ENCODE assay signal across 11 mouse cellular contexts in genomic region chr6:38912845-38913244, GRCm38 (mm10). TPM values are rescaled to one million over a fixed set of nuclear protein-coding genes. Genes with fewer than 3 reads are reported as not detected.
DNase-seq lines count a peak whose midpoint lies in the region; ATAC-seq and TF ChIP-seq lines count a peak whose summit lies in the region.
"Had no signal": no experiment of that assay in that cellular context is flagged by ENCODE, and none has a peak within 500 bp of the region (broad histone marks: within the 10 kb centered on the region; RNA-seq: fewer than 3 reads in every experiment).

No protein-coding gene starts in this region.

- H3K9me3 ChIP-seq in heart, embryonic 10.5 days: no peaks in the 10 kb centered on the region
- H3K9me3 ChIP-seq in heart, embryonic 12.5 days (replicated peaks): no peaks in the 10 kb centered on the region
- H3K9me3 ChIP-seq in lung, postnatal 0 days (ENCODE audit: low read length): no peaks in the 10 kb centered on the region
- H3K9me3 ChIP-seq in liver, embryonic 16.5 days (replicated peaks; ENCODE audit: control insufficient read depth, low read length): no peaks in the 10 kb centered on the region
- H3K9me3 ChIP-seq: stomach, embryonic 15.5 days had no signal

- H3K27me3 ChIP-seq in heart, embryonic 10.5 days (ENCODE audit: insufficient read depth, poor library complexity, severe bottlenecking): 0 out of 2 replicates have a peak, but pooled peaks cover 4% of the 10 kb centered on the region
- H3K27me3 ChIP-seq in heart, embryonic 12.5 days (replicated peaks): no peaks in the 10 kb centered on the region
- no peaks in the 10 kb centered on the region for H3K27me3 ChIP-seq in lung, postnatal 0 days (replicated peaks; ENCODE audit: insufficient read depth, low read length)
- H3K27me3 ChIP-seq in liver, embryonic 16.5 days (ENCODE audit: control insufficient read depth, insufficient read depth, low read depth, low read length): no peaks in the 10 kb centered on the region
- H3K27me3 ChIP-seq: stomach, embryonic 15.5 days had no signal

- no peak overlapping the region for H3K9ac ChIP-seq in heart, embryonic 12.5 days
- H3K9ac ChIP-seq in lung, postnatal 0 days (replicated peaks; ENCODE audit: low read depth): no peak overlapping the region
- H3K9ac ChIP-seq in liver, embryonic 16.5 days (ENCODE audit: low read depth, low read length): peak overlapping the region; percentile 68
- H3K9ac ChIP-seq: stomach, embryonic 15.5 days had no signal

- peak overlapping the region; percentile 77 for H3K27ac ChIP-seq in heart, embryonic 10.5 days
- H3K27ac ChIP-seq in heart, embryonic 12.5 days (ENCODE audit: poor library complexity, severe bottlenecking): no peak overlapping the region
- no peak overlapping the region for H3K27ac ChIP-seq in lung, postnatal 0 days (ENCODE audit: low read length)
- peak overlapping the region; percentile 88 for H3K27ac ChIP-seq in liver, embryonic 16.5 days (ENCODE audit: low read length)
- H3K27ac ChIP-seq: heart, adult 2 months; stomach, embryonic 15.5 days had no signal

- H3K4me2 ChIP-seq in heart, embryonic 12.5 days: no peak overlapping the region
- H3K4me2 ChIP-seq in lung, postnatal 0 days (replicated peaks; ENCODE audit: low read depth, low read length): no peak overlapping the region
- no peak overlapping the region for H3K4me2 ChIP-seq in liver, embryonic 16.5 days (ENCODE audit: low read depth, low read length)
- H3K4me2 ChIP-seq: stomach, embryonic 15.5 days had no signal

- no peaks in the 10 kb centered on the region for H3K36me3 ChIP-seq in heart, embryonic 10.5 days
- no peaks in the 10 kb centered on the region for H3K36me3 ChIP-seq in heart, embryonic 12.5 days
- no peaks in the 10 kb centered on the region for H3K36me3 ChIP-seq in lung, postnatal 0 days (ENCODE audit: insufficient read depth, low read length)
- no peaks in the 10 kb centered on the region for H3K36me3 ChIP-seq in liver, embryonic 16.5 days (ENCODE audit: control insufficient read depth, insufficient read depth)
- H3K36me3 ChIP-seq: stomach, embryonic 15.5 days had no signal

- WGBS in heart, embryonic 10.5 days: 71% methylated on average over 9 of the region's 9 CpGs
- 64% methylated on average over 9 of the region's 9 CpGs for WGBS in heart, embryonic 12.5 days
- 62% methylated on average over 9 of the region's 9 CpGs for WGBS in lung, postnatal 0 days
- WGBS in liver, embryonic 16.5 days (ENCODE audit: insufficient replicate concordance): 75% methylated on average over 9 of the region's 9 CpGs

- DNase-seq in heart, embryonic 10.5 days (ENCODE audit: low spot score): no peak
- DNase-seq in lung, postnatal 0 days (ENCODE audit: low spot score): peak; percentile 42
- no peak for DNase-seq in lung, postnatal 14 days
- peak; percentile 29 to 34 for DNase-seq in layer of hippocampus, postnatal 36 days
- DNase-seq: adrenal gland, postnatal 10 days; heart, adult 2 months; heart, postnatal 4 days had no signal

- no peak for ATAC-seq in heart, embryonic 12.5 days (ENCODE audit: insufficient number of reproducible peaks, low FRiP score)
- ATAC-seq in lung, postnatal 0 days: no peak
- no peak for ATAC-seq in liver, embryonic 16.5 days (ENCODE audit: low read depth)
- no peak for ATAC-seq in erythroid progenitor cell, adult 5-6 weeks (replicated peaks; ENCODE audit: low FRiP score, poor library complexity, severe bottlenecking)

- no peak overlapping the region for H3K4me3 ChIP-seq in heart, embryonic 10.5 days
- no peak overlapping the region for H3K4me3 ChIP-seq in heart, embryonic 12.5 days
- no peak overlapping the region for H3K4me3 ChIP-seq in lung, postnatal 0 days (ENCODE audit: low read depth, low read length)
- no peak overlapping the region for H3K4me3 ChIP-seq in liver, embryonic 16.5 days (ENCODE audit: low read depth, low read length)
- H3K4me3 ChIP-seq: heart, adult 2 months; stomach, embryonic 15.5 days had no signal

- no peak for TF ChIP-seq CTCF in lung, postnatal 0 days (IDR thresholded peaks at IDR 0.05)

- no peak for TF ChIP-seq EP300 in lung, postnatal 0 days (IDR thresholded peaks at IDR 0.05)

- peaks cover 59% of the 10 kb centered on the region for H3K4me1 ChIP-seq in heart, embryonic 10.5 days
- peaks cover 54% of the 10 kb centered on the region for H3K4me1 ChIP-seq in heart, embryonic 12.5 days (replicated peaks)
- peaks cover 4% of the 10 kb centered on the region for H3K4me1 ChIP-seq in lung, postnatal 0 days (ENCODE audit: insufficient read depth, low read depth, low read length)
- H3K4me1 ChIP-seq in liver, embryonic 16.5 days (ENCODE audit: control insufficient read depth, low read depth, low read length): peaks cover 89% of the 10 kb centered on the region

RNA-seq across cellular contexts. Expression of gene Hipk2, which starts 36.9 kb away (rescaled TPM):
- 15.9 and 20.1 TPM in 2 replicates for polyA plus RNA-seq in heart, embryonic 10.5 days (2016; fragmentation: Nextera tagmentation; extraction: Ambion mirVana)
- polyA plus RNA-seq in heart, embryonic 12.5 days (2016; fragmentation: Nextera tagmentation; extraction: Ambion mirVana): 12.5 and 15.2 TPM in 2 replicates
- polyA plus RNA-seq in lung, postnatal 0 days (2015; fragmentation: Nextera tagmentation; extraction: Ambion mirVana): 18.4 and 23.0 TPM in 2 replicates
- total RNA-seq in layer of hippocampus, postnatal 36 days (2021): 10 to 100 TPM; 52.7 to 64.1 TPM
- polyA plus RNA-seq in liver, embryonic 16.5 days (2015; fragmentation: Nextera tagmentation; extraction: Ambion mirVana): 17.5 and 19.8 TPM in 2 replicates
- total RNA-seq in erythroid progenitor cell, adult 5-6 weeks (2015; ENCODE audit: low replicate concordance): 274 and 280 TPM in 2 replicates
- 160 and 174 TPM in 2 replicates for total RNA-seq in erythroid progenitor cell, adult 5-6 weeks (2017; ENCODE audit: low replicate concordance)

RNA-seq across cellular contexts. Expression of gene Tbxas1, which starts 37.6 kb away (rescaled TPM):
- 1.4 and 1.5 TPM in 2 replicates for polyA plus RNA-seq in heart, embryonic 10.5 days (2016; fragmentation: Nextera tagmentation; extraction: Ambion mirVana)
- 3.4 and 4.0 TPM in 2 replicates for polyA plus RNA-seq in heart, embryonic 12.5 days (2016; fragmentation: Nextera tagmentation; extraction: Ambion mirVana)
- 5.3 and 5.5 TPM in 2 replicates for polyA plus RNA-seq in lung, postnatal 0 days (2015; fragmentation: Nextera tagmentation; extraction: Ambion mirVana)
- 1 to 10 TPM; 2.1 to 2.3 TPM for total RNA-seq in layer of hippocampus, postnatal 36 days (2021)
- polyA plus RNA-seq in liver, embryonic 16.5 days (2015; fragmentation: Nextera tagmentation; extraction: Ambion mirVana): 10.8 and 12.8 TPM in 2 replicates
- total RNA-seq in erythroid progenitor cell, adult 5-6 weeks (2015; ENCODE audit: low replicate concordance): 18.7 and 18.9 TPM in 2 replicates
- total RNA-seq in erythroid progenitor cell, adult 5-6 weeks (2017; ENCODE audit: low replicate concordance): 18.6 and 48.0 TPM in 2 replicates

Comparison
In these comparisons a context has a peak if more than half of its experiments do, and no peak if none do; other contexts are left out.
1. DNase-seq: peak in lung, postnatal 0 days (single experiment) and layer of hippocampus, postnatal 36 days (2 of 2); none in heart, embryonic 10.5 days (single experiment) and lung, postnatal 14 days (single experiment).
2. H3K27ac ChIP-seq: peak in heart, embryonic 10.5 days (single experiment) and liver, embryonic 16.5 days (single experiment); none in heart, embryonic 12.5 days (single experiment) and lung, postnatal 0 days (single experiment).